Mouse (Mus musculus): ENCODE measurements around the gene Ndufa7. TPM values are rescaled to one million over a fixed set of nuclear protein-coding genes. Genes with fewer than 3 reads are reported as not detected.
"Not testable (repeated sequence)": the region's sequence is repeated elsewhere in the genome, so short reads cannot be mapped to it uniquely, and the experiment has no call there.

Ndufa7 gene
- polyA plus RNA-seq, 1 experiment from 2014 or later: 105 TPM

GRCm38 (mm10) chr17:33875797-33876196 lies 51.4 kb downstream of the Ndufa7 start:
- H3K79me2 ChIP-seq (ENCODE audit: inconsistent target); H3K36me3 ChIP-seq (ENCODE audit: inconsistent target); H3K4me3 ChIP-seq (ENCODE audit: inconsistent target); H3K27ac ChIP-seq: not testable (repeated sequence)
- 98% methylated on average over 5 of the region's 5 CpGs for WGBS (ENCODE audit: missing documents)

GRCm38 (mm10) chr17:33884320-33884719 lies 59.9 kb downstream of the Ndufa7 start:
- H3K27ac ChIP-seq; H3K4me3 ChIP-seq (ENCODE audit: inconsistent target); H3K36me3 ChIP-seq (ENCODE audit: inconsistent target): not testable (repeated sequence)
- H3K79me2 ChIP-seq (ENCODE audit: inconsistent target): peaks cover 39% of the 10 kb centered on the region
- 90% methylated on average over 5 of the region's 11 CpGs for WGBS (ENCODE audit: missing documents)

GRCm38 (mm10) chr17:33887802-33888201 lies 63.4 kb downstream of the Ndufa7 start:
- peaks cover 47% of the 10 kb centered on the region for H3K79me2 ChIP-seq (ENCODE audit: inconsistent target)
- H3K4me3 ChIP-seq (ENCODE audit: inconsistent target); H3K36me3 ChIP-seq (ENCODE audit: inconsistent target); H3K27ac ChIP-seq: not testable (repeated sequence)
- 88% methylated on average over 2 of the region's 2 CpGs for WGBS (ENCODE audit: missing documents)

Other genes starting within 250 kb of the Ndufa7 start
- gene Zfp414, start 195.5 kb upstream of the Ndufa7 start, polyA plus RNA-seq (2018): 26.9 to 33.2 TPM (median 31.8 TPM) in 3 replicates
- gene Pram1, start 186.5 kb upstream of the Ndufa7 start, polyA plus RNA-seq (2018): 1.7 to 7.1 TPM (median 4.6 TPM) in 3 replicates
- gene Hnrnpm, start 137.7 kb upstream of the Ndufa7 start, polyA plus RNA-seq (2018): 138 to 351 TPM (median 174 TPM) in 3 replicates
- 31.4 to 62.1 TPM (median 56.3 TPM) in 3 replicates for gene March2, start 105.9 kb upstream of the Ndufa7 start, polyA plus RNA-seq (2018)
- gene Rab11b, start 64.0 kb upstream of the Ndufa7 start, polyA plus RNA-seq (2018): 103 to 129 TPM (median 115 TPM) in 3 replicates
- 5.8 to 23.0 TPM (median 12.1 TPM) in 3 replicates for gene Angptl4, start 42.7 kb upstream of the Ndufa7 start, polyA plus RNA-seq (2018)
- gene Kank3, start 14.1 kb upstream of the Ndufa7 start, polyA plus RNA-seq (2018): 5.5 to 10.9 TPM (median 9.8 TPM) in 3 replicates
- gene Rps28, start within 50 bp of the Ndufa7 start, polyA plus RNA-seq (2018): 746 to 2,425 TPM (median 1,878 TPM) in 3 replicates
- gene Cd320, start 18.5 kb downstream of the Ndufa7 start, polyA plus RNA-seq (2018): 2.0 to 5.0 TPM (median 4.1 TPM) in 3 replicates
- gene Gm7029, start 49.3 kb downstream of the Ndufa7 start, polyA plus RNA-seq (2018): not detected in 3 replicates
- gene Kifc1, start 66.1 kb downstream of the Ndufa7 start, polyA plus RNA-seq (2018): 1.3 to 6.1 TPM (median 2.3 TPM) in 3 replicates
- gene Platr17, start 80.6 kb downstream of the Ndufa7 start, polyA plus RNA-seq (2018): 1.8 TPM in 1 of 3 replicates, not detected in the others
- 32.1 to 95.9 TPM (median 50.6 TPM) in 3 replicates for gene Daxx, start 84.8 kb downstream of the Ndufa7 start, polyA plus RNA-seq (2018)
- gene Tapbp, start 91.3 kb downstream of the Ndufa7 start, polyA plus RNA-seq (2018): 235 to 575 TPM (median 237 TPM) in 3 replicates
- gene Zbtb22, start 91.3 kb downstream of the Ndufa7 start, polyA plus RNA-seq (2018): 18.2 to 24.0 TPM (median 21.3 TPM) in 3 replicates
- 36.9 to 101 TPM (median 53.4 TPM) in 3 replicates for gene Rgl2, start 105.0 kb downstream of the Ndufa7 start, polyA plus RNA-seq (2018)
- gene Pfdn6, start 115.8 kb downstream of the Ndufa7 start, polyA plus RNA-seq (2018): 39.8 to 92.0 TPM (median 50.8 TPM) in 3 replicates
- 10.9 to 27.3 TPM (median 11.8 TPM) in 3 replicates for gene Wdr46, start 116.1 kb downstream of the Ndufa7 start, polyA plus RNA-seq (2018)
- gene B3galt4, start 126.9 kb downstream of the Ndufa7 start, polyA plus RNA-seq (2018): 4.0 to 11.7 TPM (median 6.8 TPM) in 3 replicates
- 30.3 to 39.3 TPM (median 30.5 TPM) in 3 replicates for gene Vps52, start 131.2 kb downstream of the Ndufa7 start, polyA plus RNA-seq (2018)
- gene Rps18, start 131.4 kb downstream of the Ndufa7 start, polyA plus RNA-seq (2018): 829 to 1,952 TPM (median 1,389 TPM) in 3 replicates
- 2,418 to 4,239 TPM (median 2,994 TPM) in 3 replicates for gene H2-K1, start 175.8 kb downstream of the Ndufa7 start, polyA plus RNA-seq (2018)
- gene Ring1, start 200.1 kb downstream of the Ndufa7 start, polyA plus RNA-seq (2018): 12.0 to 17.2 TPM (median 17.1 TPM) in 3 replicates
- 28.2 to 38.3 TPM (median 35.6 TPM) in 3 replicates for gene H2-Ke6, start 203.5 kb downstream of the Ndufa7 start, polyA plus RNA-seq (2018)
- 67.7 to 120 TPM (median 117 TPM) in 3 replicates for gene Slc39a7, start 207.1 kb downstream of the Ndufa7 start, polyA plus RNA-seq (2018)
- gene Rxrb, start 207.2 kb downstream of the Ndufa7 start, polyA plus RNA-seq (2018): 15.5 to 33.4 TPM (median 20.0 TPM) in 3 replicates
- gene Col11a2, start 214.9 kb downstream of the Ndufa7 start, polyA plus RNA-seq (2018): 0.79 to 1.6 TPM (median 1.2 TPM) in 3 replicates

Measured in macrophage (primary cell).